Mouse (Mus musculus): Measurements from ENCODE around the gene Mettl6. TPM values are rescaled to one million over a fixed set of nuclear protein-coding genes. Genes with fewer than 3 reads are reported as not detected.
A peak's percentile ranks its signal among the peaks of the same experiment; 100 is the strongest.

Gene Mettl6
- 62.3 and 80.7 TPM in 2 replicates for polyA plus RNA-seq (2016; fragmentation: Nextera tagmentation; extraction: Ambion mirVana)

DNA sequence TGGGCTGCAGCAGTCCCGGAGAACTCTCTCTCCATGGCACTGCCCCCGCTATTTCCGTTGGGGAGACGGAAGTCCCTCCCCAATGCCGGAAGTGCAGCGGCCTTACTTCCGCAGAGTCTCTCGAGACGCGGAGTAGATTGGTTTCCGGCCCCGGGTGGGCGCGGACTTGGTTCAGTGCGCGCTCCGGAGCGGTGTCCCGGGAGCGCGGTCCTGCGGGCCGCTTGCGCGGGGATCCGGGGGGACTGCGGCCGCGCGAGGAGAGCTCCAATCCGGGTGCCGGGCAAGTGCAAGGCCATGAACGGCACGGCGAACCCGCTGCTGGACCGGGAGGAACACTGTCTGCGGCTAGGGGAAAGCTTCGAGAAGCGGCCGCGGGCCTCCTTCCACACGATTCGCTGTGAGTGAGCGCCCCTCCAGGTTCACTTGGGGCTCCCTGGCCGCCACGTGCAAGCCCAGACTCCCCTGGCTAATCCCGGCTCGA lies at the start of gene Mettl6:
Mettl6 (minus strand) TSS at position 66 of the 481 bp plus-strand sequence.
- Histone ChIP-seq H3K4me3 (peak within 1 kb of the TSS; percentile 76), H3K36me3 (peaks cover 55% of the 10 kb centered on the region), H3K4me1 (replicated peaks) (peaks cover 27% of the 10 kb centered on the region), H3K27ac (peak within 1 kb of the TSS; percentile 96), H3K27me3 (ENCODE audit: insufficient read depth, poor library complexity, severe bottlenecking) (no peaks in the 10 kb centered on the region), H3K9me3 (no peaks in the 10 kb centered on the region)
- DNase-seq (ENCODE audit: low spot score) = peak; percentile 91
- under 1% methylated on average over 49 of the region's 49 CpGs for WGBS

DNA sequence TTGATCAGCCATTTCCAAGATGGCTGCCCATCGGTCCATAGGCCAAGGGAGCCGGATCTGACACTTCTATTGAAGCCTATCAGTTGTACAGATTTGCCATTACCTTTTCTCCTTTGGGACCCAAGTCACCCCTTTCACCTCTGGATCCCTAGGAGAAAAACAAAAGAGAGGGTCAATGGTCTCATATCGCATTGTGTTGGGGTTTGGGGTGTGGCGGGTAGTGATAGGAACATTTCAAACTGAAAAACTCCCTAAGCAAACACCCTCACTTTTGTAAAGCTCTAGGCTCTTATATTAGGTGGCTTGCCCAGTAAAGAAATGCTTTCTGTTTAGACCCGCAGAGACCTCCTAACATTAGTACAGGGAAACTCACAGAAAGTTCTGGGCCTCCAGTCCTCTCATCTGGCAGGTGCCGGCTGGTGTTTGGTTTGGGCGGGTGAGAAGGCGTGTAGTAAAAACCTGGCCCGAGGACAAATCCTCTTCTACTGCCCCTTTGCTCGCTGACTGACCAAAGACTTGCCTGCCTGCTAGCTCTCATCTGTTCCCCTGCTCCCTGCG lies 49.1 kb upstream of the Mettl6 start:
- 83% methylated on average over 11 of the region's 11 CpGs for WGBS
- Histone ChIP-seq H3K9me3 (no peaks in the 10 kb centered on the region), H3K4me1 (replicated peaks) (peaks cover 11% of the 10 kb centered on the region), H3K36me3 (no peaks in the 10 kb centered on the region), H3K4me3 (no peak overlapping the region), H3K27ac (no peak overlapping the region; the same call in 1 of the 2 replicates), H3K27me3 (ENCODE audit: insufficient read depth, poor library complexity, severe bottlenecking) (no peaks in the 10 kb centered on the region)
- no peak for DNase-seq (ENCODE audit: low spot score)

DNA sequence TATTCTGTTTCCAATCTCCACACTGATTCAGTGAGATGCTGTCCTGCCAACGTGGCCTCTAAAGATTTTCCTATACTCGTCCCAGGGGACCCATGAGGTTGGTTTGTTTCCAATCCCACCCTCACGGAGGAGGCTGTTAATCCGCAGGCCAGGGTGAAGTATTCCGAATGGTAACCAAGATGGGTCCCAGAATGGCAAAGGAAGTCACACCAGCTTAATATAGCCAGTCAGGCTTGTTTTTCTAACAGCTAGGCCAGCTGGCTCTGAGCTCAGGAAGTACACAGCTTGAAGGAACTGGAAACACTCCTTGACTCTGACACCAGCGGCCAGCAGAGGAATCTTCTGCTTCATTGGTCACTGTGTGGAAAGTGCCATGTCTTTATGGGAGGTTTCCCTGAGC lies 42.5 kb upstream of the Mettl6 start:
- 79% methylated on average over 6 of the region's 6 CpGs for WGBS
- no peak for DNase-seq (ENCODE audit: low spot score)
- Histone ChIP-seq H3K4me3 (no peak overlapping the region), H3K9me3 (no peaks in the 10 kb centered on the region), H3K27ac (no peak overlapping the region), H3K4me1 (replicated peaks) (no peaks in the 10 kb centered on the region), H3K27me3 (ENCODE audit: insufficient read depth, poor library complexity, severe bottlenecking) (no peaks in the 10 kb centered on the region), H3K36me3 (no peaks in the 10 kb centered on the region)

DNA sequence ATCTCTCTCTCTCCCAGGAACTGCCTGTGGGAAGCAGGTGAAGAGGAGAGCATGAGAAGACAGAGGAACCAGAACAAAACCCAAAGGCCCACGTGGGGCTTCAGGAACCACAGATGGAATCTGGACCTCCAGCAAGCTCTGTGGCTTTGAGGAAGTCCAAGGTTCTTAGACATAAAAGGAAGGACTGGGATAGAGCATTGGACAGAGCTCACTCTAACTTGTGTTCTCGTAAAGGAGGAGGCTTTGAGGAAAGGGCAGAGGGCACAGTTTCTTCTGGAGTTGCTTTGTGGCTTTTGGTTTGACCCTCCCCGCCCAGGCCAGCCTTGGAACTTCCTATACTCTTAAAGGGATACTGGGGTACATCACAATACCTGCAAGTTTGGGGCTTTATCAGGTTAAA lies 37.8 kb upstream of the Mettl6 start:
- Histone ChIP-seq H3K27ac (no peak overlapping the region), H3K4me3 (no peak overlapping the region), H3K9me3 (no peaks in the 10 kb centered on the region), H3K4me1 (replicated peaks) (peaks cover 7% of the 10 kb centered on the region; the same call in 1 of the 2 replicates), H3K27me3 (ENCODE audit: insufficient read depth, poor library complexity, severe bottlenecking) (no peaks in the 10 kb centered on the region), H3K36me3 (no peaks in the 10 kb centered on the region)
- 58% methylated on average over 3 of the region's 3 CpGs for WGBS
- no peak for DNase-seq (ENCODE audit: low spot score)

DNA sequence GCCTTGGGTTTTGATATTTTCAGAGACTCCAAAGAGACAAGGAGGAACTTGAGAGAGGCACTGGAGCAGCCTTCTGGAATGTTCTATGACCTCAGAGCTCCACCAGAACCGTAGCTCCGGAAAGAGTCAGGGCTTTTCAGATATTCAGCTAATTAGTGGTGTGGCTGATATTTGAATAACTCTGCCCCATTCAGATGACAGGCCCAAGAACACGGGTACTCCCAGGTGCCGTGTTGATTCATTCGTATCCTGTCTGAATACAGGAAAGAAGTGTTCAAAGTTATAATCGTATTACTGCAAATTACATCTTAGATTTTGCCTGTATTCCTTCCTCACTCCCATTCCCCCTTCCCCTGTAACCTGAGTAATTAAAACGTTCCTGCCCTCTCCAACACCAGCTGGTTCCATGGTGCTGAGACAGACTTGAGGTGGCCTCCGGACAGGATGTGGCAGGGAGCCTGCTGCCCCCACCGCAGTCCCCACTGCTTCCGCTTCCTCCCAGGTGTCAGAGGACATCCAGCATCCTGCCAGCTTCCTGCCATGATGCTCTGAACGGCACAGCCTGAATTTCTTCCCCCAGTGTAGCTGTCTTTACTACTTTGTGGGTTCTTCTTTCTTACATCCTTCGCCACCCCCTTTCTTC lies 36.8 kb upstream of the Mettl6 start:
- 72% methylated on average over 12 of the region's 12 CpGs for WGBS
- Histone ChIP-seq H3K4me1 (replicated peaks) (peaks cover 7% of the 10 kb centered on the region; the same call in 1 of the 2 replicates), H3K4me3 (no peak overlapping the region), H3K9me3 (no peaks in the 10 kb centered on the region), H3K36me3 (no peaks in the 10 kb centered on the region), H3K27me3 (ENCODE audit: insufficient read depth, poor library complexity, severe bottlenecking) (no peaks in the 10 kb centered on the region), H3K27ac (no peak overlapping the region; the same call in 1 of the 2 replicates)
- no peak for DNase-seq (ENCODE audit: low spot score)

DNA sequence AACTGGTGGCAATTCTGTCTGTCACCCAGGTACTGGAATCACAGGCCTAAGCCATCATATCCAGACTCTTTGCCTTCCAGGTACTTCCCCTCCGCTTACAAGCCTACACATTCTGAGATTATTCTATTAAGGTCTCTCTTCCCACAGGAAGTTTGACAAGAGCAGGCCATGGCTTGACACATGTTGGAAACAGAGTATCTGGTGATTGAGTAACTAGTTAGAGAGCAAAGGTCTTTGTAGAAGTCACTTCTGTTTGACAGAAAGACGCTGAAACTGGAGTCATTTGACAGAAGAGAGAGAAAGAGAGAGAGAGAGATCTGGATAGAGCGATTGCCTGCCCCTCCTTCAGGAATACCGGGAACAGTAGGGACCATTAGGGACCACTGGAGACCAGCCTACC lies 36.0 kb upstream of the Mettl6 start:
- H3K27me3 ChIP-seq (ENCODE audit: insufficient read depth, poor library complexity, severe bottlenecking) = no peaks in the 10 kb centered on the region
- 87% methylated on average over 4 of the region's 4 CpGs for WGBS
- no peak overlapping the region for H3K27ac ChIP-seq
- DNase-seq (ENCODE audit: low spot score) = no peak
- peaks cover 7% of the 10 kb centered on the region; the same call in 1 of the 2 replicates for H3K4me1 ChIP-seq (replicated peaks)
- no peaks in the 10 kb centered on the region for H3K36me3 ChIP-seq
- H3K4me3 ChIP-seq = no peak overlapping the region
- H3K9me3 ChIP-seq = no peaks in the 10 kb centered on the region

DNA sequence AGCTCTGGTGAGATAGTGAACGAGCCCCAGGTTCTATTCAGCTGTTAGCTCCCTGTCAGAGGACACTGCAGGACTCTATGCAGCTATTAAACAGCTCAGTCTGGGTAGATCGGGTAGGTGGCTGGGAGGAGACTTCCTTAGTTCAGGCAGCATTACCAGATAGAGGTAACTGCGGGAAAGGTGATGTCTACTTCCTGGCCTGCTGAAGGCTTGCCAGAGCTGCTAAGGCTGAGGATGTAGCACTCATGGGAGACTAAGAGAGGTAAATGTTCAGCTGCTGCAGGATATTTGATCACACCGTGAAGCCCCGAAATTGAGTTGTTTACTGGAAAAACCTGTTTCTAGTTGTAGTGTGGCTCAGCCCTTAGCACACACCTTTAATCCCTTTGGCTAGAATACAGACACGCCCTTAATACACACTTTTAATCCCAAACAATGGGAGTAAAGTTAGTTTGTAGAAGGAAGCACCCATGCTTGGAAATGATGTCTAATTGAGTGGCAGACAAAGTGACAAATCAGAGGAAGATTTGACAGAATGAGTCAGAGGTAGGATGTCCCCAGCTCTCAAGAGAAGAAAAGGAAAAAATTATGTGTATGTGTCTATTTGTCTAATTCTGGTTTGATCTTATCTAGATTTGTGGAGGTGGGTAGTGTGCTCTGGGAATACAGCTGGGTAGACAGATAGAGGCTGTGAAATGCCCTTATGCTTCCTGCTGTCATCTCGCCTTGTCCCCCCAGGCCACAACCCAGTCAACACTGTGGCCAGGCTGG lies 30.4 kb upstream of the Mettl6 start:
- Histone ChIP-seq H3K27ac (no peak overlapping the region), H3K36me3 (no peaks in the 10 kb centered on the region), H3K4me1 (replicated peaks) (peaks cover 7% of the 10 kb centered on the region; the same call in 1 of the 2 replicates), H3K9me3 (no peaks in the 10 kb centered on the region), H3K27me3 (ENCODE audit: insufficient read depth, poor library complexity, severe bottlenecking) (no peaks in the 10 kb centered on the region), H3K4me3 (no peak overlapping the region)
- no peak for DNase-seq (ENCODE audit: low spot score)
- 81% methylated on average over 7 of the region's 7 CpGs for WGBS

DNA sequence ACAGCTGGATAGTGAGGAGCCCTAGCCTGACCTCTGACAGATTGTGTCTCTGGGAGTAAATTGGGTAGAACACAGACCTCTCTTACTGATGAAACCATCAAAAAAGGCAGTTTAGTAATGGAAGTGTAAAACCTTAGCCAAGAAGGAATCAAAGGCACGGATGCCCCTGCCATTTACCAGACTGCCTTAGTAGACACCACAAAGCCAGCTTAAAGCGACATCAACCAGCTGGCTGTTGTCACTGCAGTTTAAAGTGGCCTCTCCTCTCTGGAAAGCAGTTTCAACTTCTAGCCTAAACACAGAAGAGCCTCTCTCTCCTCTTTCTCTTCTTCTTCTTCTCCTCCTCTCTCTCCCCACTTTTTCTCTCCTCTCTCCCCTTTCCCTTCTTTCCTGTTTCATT lies 26.5 kb upstream of the Mettl6 start:
- no peaks in the 10 kb centered on the region for H3K36me3 ChIP-seq
- DNase-seq (ENCODE audit: low spot score) = no peak
- no peaks in the 10 kb centered on the region for H3K27me3 ChIP-seq (ENCODE audit: insufficient read depth, poor library complexity, severe bottlenecking)
- WGBS = 83% methylated on average over 2 of the region's 2 CpGs
- no peak overlapping the region for H3K4me3 ChIP-seq
- H3K4me1 ChIP-seq (replicated peaks) = peaks cover 8% of the 10 kb centered on the region; the same call in 1 of the 2 replicates
- no peak overlapping the region for H3K27ac ChIP-seq
- no peaks in the 10 kb centered on the region for H3K9me3 ChIP-seq

DNA sequence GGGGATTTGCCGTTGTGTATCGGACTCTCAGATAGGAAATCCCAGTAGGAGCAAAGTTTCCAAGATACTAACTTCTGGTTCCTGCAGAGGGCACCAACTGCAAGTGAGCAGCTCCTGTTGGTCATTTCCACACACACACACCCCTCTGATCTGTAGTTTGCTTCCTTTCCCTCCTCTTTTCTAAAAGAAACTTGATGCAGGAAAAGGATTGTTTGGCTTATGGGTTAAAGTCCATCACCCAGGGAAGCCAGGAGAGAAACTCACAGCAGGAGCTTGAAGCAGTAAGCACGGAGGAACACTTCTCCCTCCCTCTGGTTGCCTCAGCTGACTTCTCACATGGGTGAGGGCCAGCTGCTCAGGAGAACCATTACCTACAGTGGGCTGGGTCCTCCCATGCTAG lies 24.3 kb upstream of the Mettl6 start:
- H3K9me3 ChIP-seq = peaks cover 6% of the 10 kb centered on the region
- no peak for DNase-seq (ENCODE audit: low spot score)
- H3K36me3 ChIP-seq = no peaks in the 10 kb centered on the region
- H3K27me3 ChIP-seq (ENCODE audit: insufficient read depth, poor library complexity, severe bottlenecking) = no peaks in the 10 kb centered on the region
- no peak overlapping the region for H3K4me3 ChIP-seq
- WGBS = 58% methylated on average over 3 of the region's 3 CpGs
- no peak overlapping the region for H3K27ac ChIP-seq
- H3K4me1 ChIP-seq (replicated peaks) = 0 out of 2 replicates have a peak, but pooled peaks cover 4% of the 10 kb centered on the region

DNA sequence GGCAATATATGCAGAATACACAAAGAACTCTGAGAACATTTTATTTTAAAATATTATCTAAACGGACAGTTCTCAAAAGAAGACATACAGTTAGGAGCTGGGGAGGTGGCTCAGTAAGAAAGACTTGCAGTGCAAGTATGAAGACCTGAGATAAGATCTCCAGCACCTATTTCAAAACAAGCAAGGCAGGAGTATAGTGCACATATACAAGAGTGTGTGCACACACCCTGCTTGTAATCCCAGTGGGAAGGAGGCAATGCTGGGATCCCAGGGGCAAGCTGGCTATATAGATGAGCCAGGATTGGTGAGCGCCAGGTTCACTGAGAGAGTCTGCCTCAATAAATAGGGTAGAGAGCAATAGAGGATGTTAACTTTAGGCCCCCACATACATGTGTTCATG lies 21.1 kb upstream of the Mettl6 start:
- no peak for DNase-seq (ENCODE audit: low spot score)
- H3K27me3 ChIP-seq (ENCODE audit: insufficient read depth, poor library complexity, severe bottlenecking) = no peaks in the 10 kb centered on the region
- no peak overlapping the region for H3K27ac ChIP-seq
- H3K4me3 ChIP-seq = no peak overlapping the region
- peaks cover 8% of the 10 kb centered on the region for H3K9me3 ChIP-seq
- H3K36me3 ChIP-seq = peaks cover 10% of the 10 kb centered on the region; the same call in 1 of the 2 replicates
- WGBS = 93% methylated on average over 2 of the region's 2 CpGs
- H3K4me1 ChIP-seq (replicated peaks) = 0 out of 2 replicates have a peak, but pooled peaks cover 4% of the 10 kb centered on the region

DNA sequence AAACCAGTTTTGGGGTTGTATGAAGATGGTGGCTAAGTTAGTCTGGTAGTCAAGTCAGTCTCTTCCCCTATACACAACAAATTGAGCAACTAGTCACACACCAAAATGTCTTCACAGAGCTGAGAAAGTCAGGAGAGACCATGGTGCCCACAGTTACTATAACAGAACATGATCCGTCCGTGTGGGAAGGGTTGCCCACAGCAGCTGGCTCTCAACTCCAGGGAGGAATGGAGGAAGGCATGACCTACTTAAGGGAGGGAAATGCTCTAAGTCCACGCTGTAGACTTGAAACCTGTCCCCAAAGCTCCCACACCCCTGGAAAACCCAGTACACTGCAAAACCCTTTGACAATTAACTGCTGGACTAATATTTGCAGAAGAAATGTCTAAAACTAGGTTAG lies 15.5 kb upstream of the Mettl6 start:
- Histone ChIP-seq H3K27me3 (ENCODE audit: insufficient read depth, poor library complexity, severe bottlenecking) (no peaks in the 10 kb centered on the region), H3K36me3 (peaks cover 66% of the 10 kb centered on the region), H3K4me1 (replicated peaks) (no peaks in the 10 kb centered on the region), H3K4me3 (no peak overlapping the region), H3K27ac (no peak overlapping the region), H3K9me3 (peaks cover 8% of the 10 kb centered on the region)
- DNase-seq (ENCODE audit: low spot score) = no peak
- 95% methylated on average over 3 of the region's 3 CpGs for WGBS

DNA sequence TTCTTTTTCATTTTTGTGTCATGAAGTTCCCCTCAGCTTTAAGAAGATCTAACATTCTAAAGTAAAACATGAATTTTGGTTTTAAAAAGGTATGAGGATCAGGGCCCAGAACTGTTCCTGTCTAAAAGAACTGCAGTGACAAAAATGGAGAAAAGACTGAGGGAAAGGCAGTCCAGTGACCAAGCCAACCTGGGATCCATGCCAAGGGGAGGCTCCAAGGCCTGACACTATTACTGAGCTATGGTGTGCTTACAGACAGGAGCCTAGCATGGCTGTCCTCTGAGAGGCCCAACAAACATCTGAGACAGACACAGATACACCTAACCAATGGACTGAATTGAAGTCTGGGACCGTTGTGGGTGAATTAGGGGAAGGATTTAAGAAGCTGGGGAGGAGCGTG lies 15.1 kb upstream of the Mettl6 start:
- WGBS = 98% methylated on average over 2 of the region's 2 CpGs
- Histone ChIP-seq H3K9me3 (peaks cover 8% of the 10 kb centered on the region), H3K4me1 (replicated peaks) (no peaks in the 10 kb centered on the region), H3K36me3 (peaks cover 70% of the 10 kb centered on the region), H3K27me3 (ENCODE audit: insufficient read depth, poor library complexity, severe bottlenecking) (no peaks in the 10 kb centered on the region), H3K4me3 (no peak overlapping the region), H3K27ac (no peak overlapping the region)
- DNase-seq (ENCODE audit: low spot score) = no peak

DNA sequence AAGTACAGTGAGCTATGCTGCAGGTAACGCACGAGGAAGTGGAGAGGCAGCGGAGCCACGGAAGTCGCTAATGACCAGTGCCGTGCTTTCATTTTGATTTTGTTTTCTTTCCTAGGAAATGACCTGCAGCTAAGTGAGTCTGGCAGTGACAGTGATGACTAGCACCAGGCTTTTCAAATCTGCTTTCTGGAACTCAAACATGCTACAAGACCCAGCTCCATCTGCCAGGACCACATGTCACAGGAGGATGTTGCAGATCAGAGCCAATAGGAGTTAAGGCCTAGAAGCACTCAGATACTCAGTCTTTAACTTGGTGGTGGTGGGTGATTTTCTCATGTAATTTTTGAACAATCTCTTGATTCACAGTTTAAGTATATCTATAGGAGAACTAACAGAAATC lies 11.6 kb upstream of the Mettl6 start:
- Histone ChIP-seq H3K9me3 (no peaks in the 10 kb centered on the region), H3K36me3 (peaks cover 96% of the 10 kb centered on the region), H3K4me1 (replicated peaks) (no peaks in the 10 kb centered on the region), H3K4me3 (no peak overlapping the region), H3K27ac (no peak overlapping the region), H3K27me3 (ENCODE audit: insufficient read depth, poor library complexity, severe bottlenecking) (no peaks in the 10 kb centered on the region)
- DNase-seq (ENCODE audit: low spot score) = no peak
- WGBS = 98% methylated on average over 6 of the region's 6 CpGs

Measured in hindbrain, embryonic 10.5 days (tissue).